Mouse (Mus musculus) lung, adult 2 months (tissue): ENCODE measurements around the gene Usp21. TPM values are rescaled to one million over a fixed set of nuclear protein-coding genes. Genes with fewer than 3 reads are reported as not detected.

ENCODE experiments used
- DNase-seq: peaks from one replicate; pipeline ENCODE4 v3.0.0; 2022
- H3K4me1 ChIP-seq: fragments of 200-500 bp; 2 replicates; pipeline ENCODE4 v1.6.1; 2011; ENCODE audit warnings: low read length; ENCODE audit not compliant: control insufficient read depth, insufficient read depth
- H3K4me3 ChIP-seq: fragments of 200-500 bp; replicated peaks from 2 replicates; pipeline ENCODE3; 2011; ENCODE audit warnings: low read depth, mild to moderate bottlenecking, control low read depth, low read length; ENCODE audit errors: extremely low read depth
- CTCF ChIP-seq: fragments of 200-500 bp; IDR thresholded peaks from 2 replicates; pipeline ENCODE4 v1.5.1; 2011; ENCODE audit warnings: mild to moderate bottlenecking, low read length, control low read depth; ENCODE audit not compliant: insufficient read depth
- POLR2A ChIP-seq: fragments of 200-500 bp; IDR thresholded peaks from 2 replicates; pipeline ENCODE4 v1.6.1; 2011; ENCODE audit warnings: low read depth, mild to moderate bottlenecking, control low read depth, low read length, borderline replicate concordance; ENCODE audit errors: extremely low read depth
- WGBS: fragments of 180-500 bp; shearing (Covaris S2); methylation state at CpG from one replicate; pipeline ENCODE4 v1.1.7; 2018; 5-methylcytosine and 5-hydroxymethylcytosine counted together
- polyA plus RNA-seq: library from polyadenylated mRNA; depleted of rRNA; stranded (reverse); fragments of >200 nt; gene quantifications from 2 replicates; pipeline ENCODE4 v1.2.3, GENCODE M21; 2012; rRNA removed

The Usp21 gene
- polyA plus RNA-seq, 1 experiment, result 51.2 TPM

DNA sequence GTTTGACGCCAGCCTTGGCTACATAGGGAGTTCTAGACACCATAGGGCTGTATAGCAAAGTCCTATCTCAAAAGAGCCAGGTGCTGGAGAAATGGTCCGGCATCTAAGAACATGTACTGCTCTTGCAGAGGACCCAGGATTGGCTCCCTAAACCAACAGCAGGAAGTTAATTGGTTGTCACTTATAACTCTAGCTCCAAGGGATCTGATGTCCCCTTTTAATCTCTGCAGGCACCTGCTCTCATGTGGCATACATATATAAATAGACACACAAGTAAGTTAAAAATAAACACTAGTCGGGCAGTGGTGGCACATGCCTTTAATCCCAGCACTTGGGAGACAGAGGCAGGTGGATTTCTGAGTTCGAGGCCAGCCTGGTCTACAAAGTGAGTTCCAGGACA, 52.0 kb downstream of the Usp21 start:
- DNase-seq, result no peak
- peaks cover 4% of the 10 kb centered on the region; the same call in 1 of the 2 replicates for H3K4me1 ChIP-seq
- H3K4me3 ChIP-seq, result no peak overlapping the region
- TF ChIP-seq CTCF (no peak), POLR2A (no peak)
- 68% methylated on average over 4 of the region's 4 CpGs for WGBS

DNA sequence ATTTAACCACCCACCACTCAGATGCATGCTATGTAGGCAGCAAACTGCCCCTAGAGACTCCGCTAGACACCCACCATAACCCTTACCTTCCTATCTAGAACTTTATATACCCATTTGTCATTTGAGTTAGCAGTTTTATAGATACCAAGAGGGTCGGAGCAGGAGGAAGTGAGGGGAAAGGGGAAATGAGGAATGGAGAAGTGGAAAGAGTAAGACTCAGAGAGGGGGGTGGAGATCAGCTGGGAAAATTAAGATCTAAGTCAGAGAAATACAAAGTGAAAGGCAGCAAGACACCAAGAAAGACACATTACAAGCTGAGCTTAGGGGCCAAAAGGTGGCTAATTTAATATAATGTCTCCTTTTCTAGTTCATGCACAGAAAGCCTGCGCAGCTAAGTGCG, 53.3 kb downstream of the Usp21 start:
- WGBS, result 75% methylated on average over 4 of the region's 4 CpGs
- TF ChIP-seq POLR2A (no peak), CTCF (no peak)
- Histone ChIP-seq H3K4me1 (peaks cover 4% of the 10 kb centered on the region; the same call in 1 of the 2 replicates), H3K4me3 (no peak overlapping the region)
- DNase-seq, result no peak

GRCm38 (mm10) chr1:171234126-171234525, 53.7 kb downstream of the Usp21 start, which contains the start of gene Fcer1g:
Gene Fcer1g (minus strand): TSS chr1:171234365.
- peak; percentile 43; the same call in 1 of the 2 replicates for TF ChIP-seq POLR2A
- TF ChIP-seq CTCF, result no peak
- H3K4me1 ChIP-seq, result peaks cover 4% of the 10 kb centered on the region; the same call in 1 of the 2 replicates
- peak within 1 kb of the TSS; percentile 49 for H3K4me3 ChIP-seq
- DNase-seq, result no peak
- WGBS, result 71% methylated on average over 14 of the region's 14 CpGs

DNA sequence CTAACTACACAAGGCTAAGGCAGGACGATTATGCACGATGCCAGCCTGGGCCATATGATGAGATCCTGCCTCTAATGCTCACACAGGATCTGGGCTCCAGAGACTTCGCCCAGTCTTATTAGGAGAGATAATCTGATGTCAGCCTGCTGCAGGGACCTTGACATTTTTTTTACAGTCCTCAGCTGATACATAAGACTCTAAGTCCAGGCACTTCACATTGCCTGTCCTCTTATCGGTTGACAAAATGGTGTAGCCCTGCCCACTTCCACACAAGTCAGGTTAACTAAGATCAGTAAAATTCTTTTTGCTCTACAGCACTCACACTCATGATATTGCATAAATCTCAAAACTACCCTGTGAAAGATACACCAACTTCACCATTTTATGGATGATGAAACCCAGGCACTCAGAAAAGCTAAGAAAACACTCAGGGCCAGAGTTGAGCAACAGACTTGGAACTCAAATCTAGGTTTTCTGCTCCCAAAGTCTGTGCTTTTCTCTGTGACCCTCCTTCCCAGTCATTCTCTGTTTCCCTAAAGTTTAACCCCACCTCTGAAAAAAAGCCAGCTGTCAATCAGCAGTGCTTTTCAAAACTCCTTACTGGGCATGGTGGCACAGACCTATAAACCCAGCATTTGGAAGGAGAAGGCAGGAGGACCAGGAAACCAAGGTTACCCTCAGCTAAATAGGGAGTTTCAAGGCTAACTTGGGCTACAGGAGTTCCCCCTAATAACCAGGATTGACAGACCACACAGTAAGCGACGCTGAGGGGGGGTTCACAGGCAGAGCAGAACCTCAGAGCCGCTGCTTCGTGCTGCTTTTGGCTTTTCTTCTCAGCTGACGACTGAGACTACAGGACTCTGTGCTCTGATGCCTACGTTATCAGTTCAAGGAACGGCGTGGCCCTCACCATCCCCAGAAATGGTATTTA, 54.7 kb downstream of the Usp21 start:
- no peak for TF ChIP-seq POLR2A
- no peak for TF ChIP-seq CTCF
- WGBS, result 66% methylated on average over 12 of the region's 12 CpGs
- DNase-seq, result no peak
- peaks cover 4% of the 10 kb centered on the region; the same call in 1 of the 2 replicates for H3K4me1 ChIP-seq
- peak overlapping the region; percentile 49 for H3K4me3 ChIP-seq

DNA sequence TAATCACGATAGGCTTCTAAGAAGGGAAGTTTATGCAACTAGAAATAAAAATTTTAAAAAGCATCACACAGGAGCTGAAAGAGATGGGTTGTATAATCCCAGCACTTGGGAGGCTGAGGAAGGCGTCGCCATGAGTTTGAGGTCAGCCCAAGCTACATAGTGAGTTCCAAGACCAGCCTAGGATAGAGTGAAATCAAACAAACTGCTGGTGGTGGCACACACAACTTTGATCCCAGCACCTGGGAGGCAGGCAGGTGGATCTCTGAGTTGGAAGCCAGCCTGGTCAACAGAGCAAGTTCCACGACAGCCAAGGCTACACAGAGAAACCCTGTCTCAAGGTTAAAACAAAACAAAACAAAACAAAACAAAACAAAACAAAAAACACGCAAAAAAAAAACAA, 55.4 kb downstream of the Usp21 start:
- no peak overlapping the region for H3K4me3 ChIP-seq
- 67% methylated on average over 5 of the region's 5 CpGs for WGBS

More for the DNA sequence above, 55.4 kb downstream of the Usp21 start:
- H3K4me1 ChIP-seq, result peaks cover 4% of the 10 kb centered on the region; the same call in 1 of the 2 replicates
- TF ChIP-seq CTCF (no peak), POLR2A (no peak)
- DNase-seq, result no peak

Other genes with a start within 250 kb of the Usp21 start
- 19.5 and 23.3 TPM in 2 replicates for gene Fcgr3, start 223.1 kb downstream of the Usp21 start, polyA plus RNA-seq
- gene Cfap126, start 174.1 kb downstream of the Usp21 start, polyA plus RNA-seq, result 28.2 and 45.5 TPM in 2 replicates
- gene Sdhc, start 137.4 kb downstream of the Usp21 start, polyA plus RNA-seq, result 136 and 191 TPM in 2 replicates
- 15.9 and 24.9 TPM in 2 replicates for gene Mpz, start 137.3 kb downstream of the Usp21 start, polyA plus RNA-seq
- 37.5 and 59.8 TPM in 2 replicates for gene Pcp4l1, start 91.7 kb downstream of the Usp21 start, polyA plus RNA-seq
- gene Nr1i3, start 74.0 kb downstream of the Usp21 start, polyA plus RNA-seq, result 0.25 TPM in 1 of 2 replicates, not detected in the other
- 25.7 and 28.8 TPM in 2 replicates for gene Tomm40l, start 65.5 kb downstream of the Usp21 start, polyA plus RNA-seq
- 4.7 and 7.2 TPM in 2 replicates for gene Apoa2, start 62.9 kb downstream of the Usp21 start, polyA plus RNA-seq
- gene Fcer1g, start 53.6 kb downstream of the Usp21 start, polyA plus RNA-seq, result 117 and 158 TPM in 2 replicates
- 1.2 and 1.3 TPM in 2 replicates for gene Adamts4, start 37.6 kb downstream of the Usp21 start, polyA plus RNA-seq
- gene Ndufs2, start 36.6 kb downstream of the Usp21 start, polyA plus RNA-seq, result 78.8 and 118 TPM in 2 replicates
- gene B4galt3, start 17.7 kb downstream of the Usp21 start, polyA plus RNA-seq, result 72.0 and 75.8 TPM in 2 replicates
- gene Ppox, start 6.8 kb downstream of the Usp21 start, polyA plus RNA-seq, result 40.6 and 49.0 TPM in 2 replicates
- 18.8 and 22.2 TPM in 2 replicates for gene Ufc1, start 7.0 kb upstream of the Usp21 start, polyA plus RNA-seq
- gene Dedd, start 41.2 kb upstream of the Usp21 start, polyA plus RNA-seq, result 34.5 and 47.0 TPM in 2 replicates
- gene Nit1, start 57.7 kb upstream of the Usp21 start, polyA plus RNA-seq, result 42.7 and 44.1 TPM in 2 replicates
- 9.0 and 20.0 TPM in 2 replicates for gene Pfdn2, start 57.7 kb upstream of the Usp21 start, polyA plus RNA-seq
- 1.9 and 3.4 TPM in 2 replicates for gene Klhdc9, start 72.8 kb upstream of the Usp21 start, polyA plus RNA-seq
- 10.3 and 19.2 TPM in 2 replicates for gene Nectin4, start 82.1 kb upstream of the Usp21 start, polyA plus RNA-seq
- 11.6 and 17.5 TPM in 2 replicates for gene Arhgap30, start 101.0 kb upstream of the Usp21 start, polyA plus RNA-seq
- gene Usf1, start 123.3 kb upstream of the Usp21 start, polyA plus RNA-seq, result 95.3 and 107 TPM in 2 replicates
- 8.9 and 16.2 TPM in 2 replicates for gene Tstd1, start 130.9 kb upstream of the Usp21 start, polyA plus RNA-seq
- 108 and 149 TPM in 2 replicates for gene F11r, start 149.5 kb upstream of the Usp21 start, polyA plus RNA-seq
- gene Alyref2, start 215.5 kb upstream of the Usp21 start, polyA plus RNA-seq, result 2.8 and 3.3 TPM in 2 replicates
- 0.64 TPM in 1 of 2 replicates, not detected in the other for gene Itln1, start 247.3 kb upstream of the Usp21 start, polyA plus RNA-seq